Mouse (Mus musculus) intestine, embryonic 16.5 days (tissue): ENCODE results near the gene Med13l. TPM values are rescaled to one million over a fixed set of nuclear protein-coding genes. Genes with fewer than 3 reads are reported as not detected.

Experiments
- ATAC-seq: fragments of 200-750 bp; cut with Nextera tagmentation; 2 replicates; pipeline ENCODE4 v1.8.0; 2017; ENCODE audit warnings: moderate TSS enrichment, moderate library complexity
- H3K27ac ChIP-seq: fragments of 300-500 bp; sonication (generic); 2 replicates; pipeline ENCODE4 v1.5.1; 2014; ENCODE audit warnings: mild to moderate bottlenecking, low read length
- H3K27me3 ChIP-seq: fragments of 300-500 bp; sonication (generic); replicated peaks from 2 replicates; pipeline ENCODE4 v1.6.1; 2014; ENCODE audit warnings: low read length, control low read depth, mixed read lengths; ENCODE audit not compliant: control insufficient read depth, insufficient read depth
- H3K36me3 ChIP-seq: fragments of 300-500 bp; sonication (generic); 2 replicates; pipeline ENCODE4 v1.6.1; 2014; ENCODE audit warnings: low read length, control low read depth; ENCODE audit not compliant: control insufficient read depth, insufficient read depth
- H3K4me1 ChIP-seq: fragments of 300-500 bp; sonication (generic); 2 replicates; pipeline ENCODE4 v1.6.1; 2014; ENCODE audit warnings: low read length, control low read depth, mixed read lengths; ENCODE audit not compliant: control insufficient read depth, insufficient read depth
- H3K4me2 ChIP-seq: fragments of 300-500 bp; sonication (generic); 2 replicates; pipeline ENCODE4 v1.6.1; 2014; ENCODE audit warnings: low read depth, low read length, control low read depth
- H3K4me3 ChIP-seq: fragments of 300-500 bp; sonication (generic); 2 replicates; pipeline ENCODE4 v1.5.1; 2014; ENCODE audit warnings: mild to moderate bottlenecking, low read length
- H3K9ac ChIP-seq: fragments of 300-500 bp; sonication (generic); 2 replicates; pipeline ENCODE4 v1.6.1; 2014; ENCODE audit warnings: low read depth, low read length
- H3K9me3 ChIP-seq: fragments of 300-500 bp; sonication (generic); 2 replicates; pipeline ENCODE4 v1.6.1; 2016; ENCODE audit warnings: low read length, control low read depth; ENCODE audit not compliant: control insufficient read depth
- WGBS: fragments of 180-500 bp; shearing (Covaris S2); extraction: QIAGEN DNeasy Blood & Tissue Kit; methylation state at CpG from one replicate; pipeline ENCODE4 v1.1.7; 2014; 5-methylcytosine and 5-hydroxymethylcytosine counted together
- polyA plus RNA-seq: library from polyadenylated mRNA; unstranded; fragments of >200 nt; fragmentation: Nextera tagmentation; extraction: Ambion mirVana; gene quantifications from 2 replicates; pipeline ENCODE4 v1.2.1, GENCODE M21; 2015

Med13l gene
- polyA plus RNA-seq, 1 experiment from 2014 or later: 6.4 TPM

GRCm38 (mm10) chr5:118752868-118753267 is 192.4 kb downstream of the Med13l start:
- ATAC-seq: no peak
- peaks cover 4% of the 10 kb centered on the region; the same call in 1 of the 2 replicates for H3K4me1 ChIP-seq
- no peak overlapping the region for H3K4me2 ChIP-seq
- peaks cover 9% of the 10 kb centered on the region; the same call in 1 of the 2 replicates for H3K36me3 ChIP-seq
- WGBS: 92% methylated on average over 3 of the region's 3 CpGs
- no peaks in the 10 kb centered on the region for H3K9me3 ChIP-seq
- no peaks in the 10 kb centered on the region for H3K27me3 ChIP-seq
- no peak overlapping the region for H3K27ac ChIP-seq
- H3K9ac ChIP-seq: no peak overlapping the region
- no peak overlapping the region for H3K4me3 ChIP-seq

- peaks cover 9% of the 10 kb centered on the region; the same call in 1 of the 2 replicates for H3K36me3 ChIP-seq
- no peak overlapping the region for H3K4me3 ChIP-seq
- WGBS: 84% methylated on average over 10 of the region's 10 CpGs
- H3K4me2 ChIP-seq: no peak overlapping the region
- no peak overlapping the region for H3K27ac ChIP-seq
- no peak for ATAC-seq
- peaks cover 4% of the 10 kb centered on the region; the same call in 1 of the 2 replicates for H3K4me1 ChIP-seq
- H3K9ac ChIP-seq: no peak overlapping the region
- H3K9me3 ChIP-seq: no peaks in the 10 kb centered on the region
- H3K27me3 ChIP-seq: no peaks in the 10 kb centered on the region
These were observed 193.1 kb downstream of the Med13l start for GRCm38 (mm10) chr5:118753471-118754044.

- H3K36me3 ChIP-seq: peaks cover 12% of the 10 kb centered on the region; the same call in 1 of the 2 replicates
- no peak overlapping the region for H3K9ac ChIP-seq
- peaks cover 4% of the 10 kb centered on the region; the same call in 1 of the 2 replicates for H3K4me1 ChIP-seq
- no peak overlapping the region for H3K27ac ChIP-seq
- no peak overlapping the region for H3K4me2 ChIP-seq
- no peak overlapping the region for H3K4me3 ChIP-seq
- no peaks in the 10 kb centered on the region for H3K9me3 ChIP-seq
- no peak for ATAC-seq
- no peaks in the 10 kb centered on the region for H3K27me3 ChIP-seq
- 80% methylated on average over 4 of the region's 4 CpGs for WGBS
These were observed 193.8 kb downstream of the Med13l start for GRCm38 (mm10) chr5:118754191-118754759.

GRCm38 (mm10) chr5:118756078-118756477 is 195.6 kb downstream of the Med13l start:
- no peak overlapping the region for H3K9ac ChIP-seq
- peaks cover 18% of the 10 kb centered on the region for H3K36me3 ChIP-seq
- no peak overlapping the region for H3K4me2 ChIP-seq
- no peaks in the 10 kb centered on the region for H3K9me3 ChIP-seq
- 64% methylated on average over 2 of the region's 2 CpGs for WGBS
- H3K27ac ChIP-seq: no peak overlapping the region
- ATAC-seq: no peak
- no peaks in the 10 kb centered on the region for H3K27me3 ChIP-seq
- no peak overlapping the region for H3K4me3 ChIP-seq
- H3K4me1 ChIP-seq: peaks cover 4% of the 10 kb centered on the region; the same call in 1 of the 2 replicates

- peaks cover 5% of the 10 kb centered on the region; the same call in 1 of the 2 replicates for H3K4me1 ChIP-seq
- H3K36me3 ChIP-seq: peaks cover 18% of the 10 kb centered on the region
- no peak overlapping the region for H3K4me3 ChIP-seq
- H3K9ac ChIP-seq: no peak overlapping the region
- no peak for ATAC-seq
- WGBS: 57% methylated on average over 17 of the region's 17 CpGs
- H3K27me3 ChIP-seq: no peaks in the 10 kb centered on the region
- no peaks in the 10 kb centered on the region for H3K9me3 ChIP-seq
- no peak overlapping the region for H3K4me2 ChIP-seq
- no peak overlapping the region for H3K27ac ChIP-seq
These were observed 197.2 kb downstream of the Med13l start for GRCm38 (mm10) chr5:118757396-118758301.

- Histone ChIP-seq H3K4me1 (peaks cover 6% of the 10 kb centered on the region; the same call in 1 of the 2 replicates), H3K9ac (no peak overlapping the region), H3K27me3 (no peaks in the 10 kb centered on the region), H3K9me3 (no peaks in the 10 kb centered on the region), H3K27ac (no peak overlapping the region), H3K36me3 (peaks cover 15% of the 10 kb centered on the region), H3K4me3 (no peak overlapping the region), H3K4me2 (no peak overlapping the region)
- peak; percentile 44 for ATAC-seq
- WGBS: 85% methylated on average over 10 of the region's 10 CpGs
These were observed 200.5 kb downstream of the Med13l start for GRCm38 (mm10) chr5:118760986-118761385.

GRCm38 (mm10) chr5:118762499-118763185 is 202.2 kb downstream of the Med13l start:
- ATAC-seq: peak; percentile 64
- WGBS: 81% methylated on average over 18 of the region's 18 CpGs

GRCm38 (mm10) chr5:118763353-118763752 is 202.9 kb downstream of the Med13l start:
- peaks cover 12% of the 10 kb centered on the region; the same call in 1 of the 2 replicates for H3K36me3 ChIP-seq
- H3K4me2 ChIP-seq: no peak overlapping the region
- H3K4me1 ChIP-seq: 0 out of 2 replicates have a peak, but pooled peaks cover 3% of the 10 kb centered on the region
- no peak overlapping the region for H3K4me3 ChIP-seq
- H3K9ac ChIP-seq: no peak overlapping the region
- H3K27me3 ChIP-seq: no peaks in the 10 kb centered on the region
- 64% methylated on average over 5 of the region's 5 CpGs for WGBS
- no peak overlapping the region for H3K27ac ChIP-seq
- no peak for ATAC-seq
- no peaks in the 10 kb centered on the region for H3K9me3 ChIP-seq

More at GRCm38 (mm10) chr5:118762499-118763185, 202.2 kb downstream of the Med13l start:
- Histone ChIP-seq H3K4me2 (no peak overlapping the region), H3K9me3 (no peaks in the 10 kb centered on the region), H3K27ac (no peak overlapping the region), H3K27me3 (no peaks in the 10 kb centered on the region), H3K4me1 (peaks cover 3% of the 10 kb centered on the region; the same call in 1 of the 2 replicates), H3K36me3 (peaks cover 14% of the 10 kb centered on the region), H3K9ac (no peak overlapping the region), H3K4me3 (no peak overlapping the region)
